Mouse (Mus musculus) layer of hippocampus, adult 6 months (tissue): ENCODE measurements around the gene Gm12794. TPM values are rescaled to one million over a fixed set of nuclear protein-coding genes. Genes with fewer than 3 reads are reported as not detected.

Experiments
- long read RNA-seq, 2 experiments: library from polyadenylated mRNA; unstranded; transcript quantifications; one replicate each; pipeline ENCODE4 v2.0.0; 2019 to 2020
- polyA plus RNA-seq: library from polyadenylated mRNA; unstranded; fragments of <200 nt; fragmentation: Nextera tagmentation; gene quantifications from 2 replicates; pipeline ENCODE4 v1.2.3, GENCODE M21; 2021

The Gm12794 gene
- not detected in 2 replicates for polyA plus RNA-seq
- long read RNA-seq, experiment 1 = 0 reads
- long read RNA-seq, experiment 2 = 0 reads

DNA sequence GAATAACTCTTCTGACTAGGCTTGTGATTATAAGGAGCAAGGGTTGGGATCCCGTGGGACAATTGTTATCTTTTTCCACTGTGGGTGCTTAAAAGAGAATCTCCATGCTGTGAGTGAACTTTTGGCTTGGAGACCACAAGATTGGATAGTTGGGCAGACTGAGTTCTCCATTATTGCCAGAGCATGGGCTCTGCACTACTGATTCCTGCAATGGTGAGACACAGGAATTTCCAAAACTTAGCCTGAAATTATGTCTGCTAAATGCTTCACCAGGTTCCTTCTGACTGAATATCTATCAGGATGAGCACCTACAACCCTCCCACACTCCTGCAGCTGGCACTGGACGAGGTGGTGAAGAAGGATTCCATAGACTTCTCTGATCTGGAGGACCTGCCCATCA is at the start of gene Gm12794:
Gene Gm12794 (plus strand): TSS at position 301 of the 400 bp plus-strand sequence.

DNA sequence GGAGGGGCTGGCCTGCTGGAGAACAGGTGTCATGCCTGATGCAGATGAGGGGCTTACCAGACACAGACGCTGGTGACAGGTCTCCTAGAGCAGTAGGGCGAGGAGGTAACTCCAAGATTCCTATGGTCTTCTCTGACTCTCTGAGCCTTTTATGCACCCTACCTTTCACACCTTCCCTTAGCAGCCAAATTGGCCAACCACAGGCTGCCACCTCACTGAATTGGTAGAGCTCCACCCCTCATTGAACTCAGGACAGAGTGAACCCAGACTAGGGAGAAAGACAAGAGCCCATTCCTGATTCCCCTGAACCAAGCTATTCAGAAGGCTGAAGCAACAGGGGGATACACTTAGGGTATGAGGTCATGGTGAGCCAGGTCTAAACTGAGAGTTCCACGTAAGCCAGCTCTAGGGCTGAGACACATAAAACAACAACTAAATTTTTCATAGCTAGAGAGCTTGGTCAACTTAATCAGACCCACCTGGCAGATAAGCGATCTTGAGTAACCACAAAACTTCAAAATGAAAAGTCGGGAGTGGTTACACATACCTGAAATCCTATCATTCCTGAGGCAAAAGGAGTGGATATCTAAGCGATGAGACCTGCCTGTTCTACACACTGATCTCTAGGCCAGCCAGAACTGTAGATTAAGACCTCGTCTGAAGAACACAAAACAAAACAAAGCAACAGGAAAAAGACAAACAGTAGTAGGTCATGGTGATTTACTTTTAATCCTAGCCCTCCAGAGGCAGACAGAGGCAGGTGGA is 46.4 kb upstream of the Gm12794 start, which contains the start of gene C130073F10Rik:
Gene C130073F10Rik (minus strand): TSS at position 134 of the 765 bp plus-strand sequence.

DNA sequence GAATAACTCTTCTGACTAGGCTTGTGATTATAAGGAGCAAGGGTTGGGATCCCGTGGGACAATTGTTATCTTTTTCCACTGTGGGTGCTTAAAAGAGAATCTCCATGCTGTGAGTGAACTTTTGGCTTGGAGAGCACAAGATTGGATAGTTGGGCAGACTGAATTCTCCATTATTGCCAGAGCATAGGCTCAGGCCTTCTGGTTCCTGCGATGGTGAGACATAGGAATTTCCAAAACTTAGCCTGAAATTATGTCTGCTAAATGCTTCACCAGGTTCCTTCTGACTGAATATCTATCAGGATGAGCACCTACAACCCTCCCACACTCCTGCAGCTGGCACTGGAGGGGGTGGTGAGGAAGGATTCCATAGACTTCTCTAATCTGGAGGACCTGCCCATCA is 31.4 kb upstream of the Gm12794 start, which contains the start of gene Gm12800:
Gene Gm12800 (plus strand): TSS at position 301 of the 400 bp plus-strand sequence.

DNA sequence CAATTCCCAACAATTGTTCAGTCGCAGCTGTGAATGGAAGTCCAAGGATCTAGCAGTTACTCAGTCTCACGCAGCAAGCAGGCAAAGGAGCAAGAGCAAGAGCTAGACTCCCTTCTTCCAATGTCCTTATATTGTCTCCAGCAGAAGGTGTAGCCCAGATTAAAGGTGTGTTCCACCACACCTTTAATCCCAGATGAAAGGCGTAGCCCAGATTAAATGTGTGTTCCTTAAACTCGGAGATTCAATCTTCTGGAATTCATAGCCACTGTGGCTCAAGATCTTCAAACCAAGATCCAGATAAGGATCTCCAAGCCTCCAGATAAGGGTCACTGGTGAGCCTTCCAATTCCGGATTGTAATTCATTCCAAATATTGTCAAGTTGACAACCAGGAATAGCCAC is 40.7 kb downstream of the Gm12794 start, which contains the start of gene Gm12790:
Gene Gm12790 (minus strand): TSS at position 101 of the 400 bp plus-strand sequence.

DNA sequence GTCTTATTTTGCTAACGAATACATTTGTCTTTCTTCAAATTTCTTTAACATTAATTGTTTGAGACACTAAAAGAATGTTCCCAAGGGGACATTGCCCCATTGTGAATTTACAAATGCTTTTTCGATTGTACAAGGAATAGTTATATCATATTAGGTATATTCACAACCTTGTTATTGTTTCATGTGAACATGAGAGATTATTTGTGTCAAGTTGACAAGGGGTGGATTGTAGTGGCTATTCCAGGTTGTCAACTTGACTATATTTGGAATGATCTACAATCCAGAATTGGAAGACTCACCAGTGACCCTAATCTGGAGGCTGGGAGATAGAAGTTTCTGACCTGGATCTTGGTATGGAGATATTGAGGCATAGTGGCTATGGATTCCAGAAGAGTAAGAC is 46.1 kb downstream of the Gm12794 start, which contains the start of gene Gm12789:
Gene Gm12789 (plus strand): TSS at position 301 of the 400 bp plus-strand sequence.

Other genes with a start within 250 kb of the Gm12794 start
- 0.44 and 1.8 TPM in 2 replicates for gene Lepr, start 223.0 kb upstream of the Gm12794 start, polyA plus RNA-seq
- not detected in 2 replicates for gene B020004J07Rik, start 96.4 kb upstream of the Gm12794 start, polyA plus RNA-seq
- gene C130073F10Rik, start 46.6 kb upstream of the Gm12794 start, polyA plus RNA-seq = not detected in 2 replicates
- not detected in 2 replicates for gene Gm12800, start 31.3 kb upstream of the Gm12794 start, polyA plus RNA-seq
- gene Gm12790, start 40.6 kb downstream of the Gm12794 start, polyA plus RNA-seq = not detected in 2 replicates
- not detected in 2 replicates for gene Gm12789, start 46.2 kb downstream of the Gm12794 start, polyA plus RNA-seq
- gene Pde4b, start 147.1 kb downstream of the Gm12794 start, polyA plus RNA-seq = 44.6 and 47.2 TPM in 2 replicates